Mouse (Mus musculus) lung, postnatal 0 days (tissue): ENCODE results near the gene Atp10b. TPM values are rescaled to one million over a fixed set of nuclear protein-coding genes. Genes with fewer than 3 reads are reported as not detected.

Experiments used
- ATAC-seq: fragments of 200-750 bp; cut with Nextera tagmentation; 2 replicates; pipeline ENCODE4 v1.8.0; 2017; ENCODE audit warnings: moderate library complexity
- DNase-seq: peaks from one replicate; pipeline ENCODE4 v3.0.0-alpha.2; 2016; ENCODE audit warnings: low spot score
- H3K27ac ChIP-seq: fragments of 300-500 bp; sonication (generic); 2 replicates; pipeline ENCODE4 v1.5.1; 2014; ENCODE audit warnings: antibody characterized with exemption, mild to moderate bottlenecking, low read length, mixed read lengths
- H3K27me3 ChIP-seq: fragments of 300-500 bp; sonication (generic); replicated peaks from 2 replicates; pipeline ENCODE4 v1.6.1; 2014; ENCODE audit warnings: low read length, mixed read lengths; ENCODE audit not compliant: insufficient read depth
- H3K36me3 ChIP-seq: fragments of 300-500 bp; sonication (generic); 2 replicates; pipeline ENCODE4 v1.6.1; 2014; ENCODE audit warnings: low read length, mixed read lengths; ENCODE audit not compliant: insufficient read depth
- H3K4me1 ChIP-seq: fragments of 300-500 bp; sonication (generic); 2 replicates; pipeline ENCODE4 v1.6.1; 2014; ENCODE audit warnings: antibody characterized with exemption, low read depth, low read length, mixed read lengths; ENCODE audit not compliant: insufficient read depth
- H3K4me2 ChIP-seq: fragments of 300-500 bp; sonication (generic); replicated peaks from 2 replicates; pipeline ENCODE4 v1.6.1; 2014; ENCODE audit warnings: low read depth, mild to moderate bottlenecking, low read length, moderate library complexity, mixed read lengths
- H3K4me3 ChIP-seq: fragments of 300-500 bp; sonication (generic); 2 replicates; pipeline ENCODE4 v1.5.1; 2014; ENCODE audit warnings: low read depth, low read length
- H3K9ac ChIP-seq: fragments of 300-500 bp; sonication (generic); replicated peaks from 2 replicates; pipeline ENCODE4 v1.6.1; 2014; ENCODE audit warnings: low read depth, mild to moderate bottlenecking
- H3K9me3 ChIP-seq: fragments of 300-500 bp; sonication (generic); 2 replicates; pipeline ENCODE4 v1.6.1; 2016; ENCODE audit warnings: low read length, mixed read lengths
- CTCF ChIP-seq: IDR thresholded peaks from 2 replicates; pipeline ENCODE4 v1.5.1; 2016; ENCODE audit warnings: antibody characterized with exemption, mild to moderate bottlenecking
- EP300 ChIP-seq: IDR thresholded peaks from 2 replicates; pipeline ENCODE4 v1.6.1; 2016; ENCODE audit warnings: antibody characterized with exemption, mild to moderate bottlenecking, control low read depth
- WGBS: fragments of 180-500 bp; shearing (Covaris S2); extraction: QIAGEN DNeasy Blood & Tissue Kit; methylation state at CpG from one replicate; pipeline ENCODE4 v1.1.7; 2014; 5-methylcytosine and 5-hydroxymethylcytosine counted together
- polyA plus RNA-seq: library from polyadenylated mRNA; unstranded; fragments of >200 nt; fragmentation: Nextera tagmentation; extraction: Ambion mirVana; gene quantifications from 2 replicates; pipeline ENCODE4 v1.2.1, GENCODE M21; 2015

The Atp10b gene
- polyA plus RNA-seq, 1 experiment from 2014 or later, result 0.16 TPM

DNA sequence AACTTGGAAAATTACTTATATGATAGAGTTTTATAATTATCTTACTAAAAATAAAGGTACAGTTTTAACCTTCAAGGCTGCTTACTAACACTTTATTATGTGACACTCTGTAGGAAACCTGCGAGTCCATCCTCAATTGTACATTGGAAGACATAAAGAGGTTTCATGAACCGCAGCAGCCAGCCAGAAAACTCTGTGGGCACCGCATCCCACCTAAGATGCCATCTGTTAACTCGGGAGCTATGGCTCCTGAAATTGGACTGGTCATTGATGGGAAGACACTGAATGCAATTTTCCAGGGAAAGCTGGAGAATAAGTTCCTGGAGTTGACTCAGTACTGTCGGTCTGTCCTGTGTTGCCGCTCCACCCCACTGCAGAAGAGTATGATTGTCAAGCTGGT lies 80.6 kb downstream of the Atp10b start:
- no peaks in the 10 kb centered on the region for H3K4me1 ChIP-seq
- no peaks in the 10 kb centered on the region for H3K36me3 ChIP-seq
- no peak for TF ChIP-seq EP300
- no peak for TF ChIP-seq CTCF
- no peak overlapping the region for H3K27ac ChIP-seq
- ATAC-seq (no peak), DNase-seq (no peak)
- H3K4me3 ChIP-seq, result no peak overlapping the region
- no peaks in the 10 kb centered on the region for H3K9me3 ChIP-seq
- no peak overlapping the region for H3K9ac ChIP-seq
- no peak overlapping the region for H3K4me2 ChIP-seq
- H3K27me3 ChIP-seq, result no peaks in the 10 kb centered on the region
- WGBS, result 93% methylated on average over 6 of the region's 6 CpGs

DNA sequence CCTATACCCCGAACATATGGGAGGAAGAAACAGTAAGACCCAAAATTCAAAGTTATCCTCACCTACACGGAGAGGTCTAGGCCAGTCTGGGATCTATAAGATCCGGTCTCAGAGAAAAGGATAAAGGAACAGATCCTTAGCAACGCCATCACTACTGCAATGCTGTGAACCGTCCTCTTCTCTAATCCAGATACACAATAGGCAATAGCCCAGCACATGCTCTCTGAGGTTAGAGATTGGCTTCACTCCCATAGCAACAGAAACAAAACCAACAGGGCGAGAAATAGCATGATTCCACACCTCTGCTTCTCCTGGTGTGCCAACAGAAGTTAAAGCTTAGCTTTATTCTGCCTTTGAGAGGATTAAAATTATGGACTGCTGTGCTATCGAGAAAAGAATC lies 82.4 kb downstream of the Atp10b start:
- no peaks in the 10 kb centered on the region for H3K9me3 ChIP-seq
- no peak overlapping the region for H3K4me3 ChIP-seq
- ATAC-seq, result no peak
- H3K9ac ChIP-seq, result no peak overlapping the region
- H3K4me2 ChIP-seq, result no peak overlapping the region
- no peaks in the 10 kb centered on the region for H3K36me3 ChIP-seq
- no peaks in the 10 kb centered on the region for H3K4me1 ChIP-seq
- WGBS, result 74% methylated on average over 7 of the region's 7 CpGs
- H3K27me3 ChIP-seq, result no peaks in the 10 kb centered on the region
- H3K27ac ChIP-seq, result no peak overlapping the region
- TF ChIP-seq CTCF, result no peak
- TF ChIP-seq EP300, result no peak
- DNase-seq, result no peak

DNA sequence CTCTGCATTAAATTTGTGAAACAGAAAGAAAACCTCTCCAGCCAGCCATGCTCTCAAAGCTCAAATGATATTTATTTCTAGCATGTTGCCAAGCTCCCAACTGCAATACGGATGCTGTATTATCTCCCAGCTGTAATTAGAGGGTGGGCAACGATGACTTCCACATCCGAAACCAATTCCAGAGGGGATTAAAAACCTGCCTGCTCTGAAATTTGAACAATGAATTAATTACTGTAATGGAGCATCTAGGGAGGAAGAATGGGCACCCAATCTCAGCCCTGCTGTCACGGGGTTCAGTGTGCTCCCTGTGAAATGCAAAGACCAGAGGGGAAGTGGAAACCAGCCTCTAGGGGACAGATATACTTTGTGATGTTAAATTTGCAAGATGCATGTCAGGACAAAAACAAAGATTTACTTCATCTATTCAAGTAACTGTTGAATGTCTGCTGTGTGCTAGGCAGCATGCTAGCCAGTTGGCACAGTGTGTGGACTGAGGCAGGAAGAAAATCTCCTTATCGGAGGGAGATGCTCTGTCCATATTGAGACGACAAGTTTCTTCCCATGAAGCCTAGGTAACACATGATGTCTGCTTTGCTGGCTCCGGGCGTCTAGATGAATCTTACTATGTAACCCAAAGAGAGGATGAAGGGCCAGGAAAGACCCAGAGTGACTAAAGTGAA lies 86.8 kb downstream of the Atp10b start:
- Histone ChIP-seq H3K27ac (no peak overlapping the region), H3K4me1 (no peaks in the 10 kb centered on the region), H3K4me3 (no peak overlapping the region), H3K9me3 (no peaks in the 10 kb centered on the region), H3K36me3 (no peaks in the 10 kb centered on the region), H3K4me2 (no peak overlapping the region), H3K27me3 (no peaks in the 10 kb centered on the region), H3K9ac (no peak overlapping the region)
- WGBS, result 80% methylated on average over 8 of the region's 8 CpGs
- DNase-seq, result no peak
- TF ChIP-seq CTCF, result no peak
- no peak for ATAC-seq

DNA sequence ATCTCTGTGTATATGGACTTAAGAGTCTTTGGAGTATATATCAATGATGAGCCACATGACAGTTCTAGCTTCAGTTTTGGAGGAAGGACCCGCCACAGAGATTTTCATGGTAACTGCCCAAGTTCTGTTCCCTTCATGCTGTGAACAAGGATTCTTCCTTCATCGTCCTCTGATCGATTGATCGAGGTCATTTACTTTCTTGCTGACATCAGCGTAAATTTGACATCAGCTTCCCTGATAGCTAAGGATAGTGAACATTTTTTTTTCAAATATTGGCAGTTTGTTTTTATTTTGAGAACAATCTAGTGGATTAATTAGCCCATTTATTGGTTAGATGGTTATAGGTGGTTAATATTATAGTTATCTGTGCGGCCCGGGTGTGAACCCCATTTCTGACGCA lies 90.1 kb downstream of the Atp10b start:
- ATAC-seq, result no peak

DNA sequence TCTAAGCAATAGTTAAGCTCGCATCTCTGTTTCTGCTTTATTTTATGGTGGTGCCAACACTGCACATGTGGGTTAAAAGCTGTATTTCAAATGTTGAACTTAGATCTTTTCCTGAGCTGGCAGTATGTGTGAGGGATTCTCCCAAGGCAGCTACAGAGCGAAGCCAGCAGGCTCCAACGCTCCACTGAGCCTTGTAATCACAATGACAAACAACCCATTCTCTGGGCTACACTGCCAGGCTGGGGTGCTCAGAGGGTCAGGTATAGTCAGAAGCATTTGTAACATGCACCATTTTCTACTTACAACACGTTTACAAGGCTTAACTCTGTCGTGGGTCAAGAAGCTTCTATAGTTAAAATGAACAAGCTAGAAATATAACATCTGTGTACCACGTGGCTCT lies 103.4 kb downstream of the Atp10b start:
- Histone ChIP-seq H3K27me3 (no peaks in the 10 kb centered on the region), H3K9me3 (no peaks in the 10 kb centered on the region), H3K4me3 (no peak overlapping the region), H3K4me2 (no peak overlapping the region), H3K9ac (no peak overlapping the region), H3K4me1 (no peaks in the 10 kb centered on the region), H3K27ac (no peak overlapping the region), H3K36me3 (no peaks in the 10 kb centered on the region)
- DNase-seq, result no peak
- WGBS, result 52% methylated on average over 6 of the region's 6 CpGs
- ATAC-seq, result no peak
- TF ChIP-seq CTCF (no peak), EP300 (no peak)

More for the DNA sequence above, 90.1 kb downstream of the Atp10b start:
- DNase-seq, result no peak
- Histone ChIP-seq H3K27me3 (no peaks in the 10 kb centered on the region), H3K4me2 (no peak overlapping the region), H3K9ac (no peak overlapping the region), H3K9me3 (no peaks in the 10 kb centered on the region), H3K36me3 (no peaks in the 10 kb centered on the region), H3K27ac (no peak overlapping the region), H3K4me3 (no peak overlapping the region), H3K4me1 (no peaks in the 10 kb centered on the region)
- TF ChIP-seq EP300, result no peak
- no peak for TF ChIP-seq CTCF
- WGBS, result 92% methylated on average over 8 of the region's 8 CpGs

DNA sequence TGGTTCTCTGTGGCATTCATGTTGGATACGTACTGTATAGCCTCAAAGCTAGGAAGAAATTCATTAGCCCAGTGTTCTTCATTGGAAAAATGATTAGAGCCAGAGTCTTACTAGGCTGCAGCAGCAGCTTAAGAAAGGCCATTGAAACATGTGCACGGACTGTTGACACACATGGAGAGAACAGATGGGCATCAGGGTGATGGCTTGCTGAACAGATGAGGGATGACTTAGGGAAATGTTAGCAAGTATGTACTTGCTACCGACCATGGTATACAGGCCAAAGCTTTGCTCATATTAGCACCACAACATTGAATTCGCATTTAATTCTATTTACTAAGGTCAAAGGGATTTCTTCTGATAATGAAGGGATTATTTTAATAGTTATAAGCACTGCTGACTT lies 105.6 kb downstream of the Atp10b start:
- no peak for TF ChIP-seq EP300
- no peak overlapping the region for H3K9ac ChIP-seq
- ATAC-seq (no peak), DNase-seq (no peak)
- H3K36me3 ChIP-seq, result no peaks in the 10 kb centered on the region
- no peaks in the 10 kb centered on the region for H3K9me3 ChIP-seq
- no peak overlapping the region for H3K4me3 ChIP-seq
- no peaks in the 10 kb centered on the region for H3K27me3 ChIP-seq
- no peak overlapping the region for H3K4me2 ChIP-seq
- H3K4me1 ChIP-seq, result no peaks in the 10 kb centered on the region
- H3K27ac ChIP-seq, result no peak overlapping the region
- 81% methylated on average over 4 of the region's 4 CpGs for WGBS

DNA sequence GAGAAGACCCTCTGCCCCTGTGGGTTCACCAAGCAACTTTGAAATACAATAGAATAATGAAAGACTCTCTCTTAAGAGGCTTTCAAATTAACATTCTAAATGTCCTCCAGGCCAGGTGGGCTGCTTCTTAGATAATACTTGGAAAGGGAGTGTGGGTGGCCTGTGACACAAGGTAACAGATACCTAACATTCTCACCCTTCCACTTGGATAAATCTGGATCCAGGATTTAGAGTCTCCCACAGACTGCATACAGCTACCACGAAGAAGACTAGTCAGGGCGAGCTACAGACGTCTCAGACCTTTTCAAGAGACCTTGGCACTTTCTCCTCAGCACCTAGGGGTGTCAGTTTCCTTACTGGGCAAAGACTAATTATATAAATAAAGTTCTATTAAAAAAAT lies 107.6 kb downstream of the Atp10b start:
- TF ChIP-seq EP300 (no peak), CTCF (no peak)
- no peaks in the 10 kb centered on the region for H3K27me3 ChIP-seq
- no peak overlapping the region for H3K4me2 ChIP-seq
- H3K27ac ChIP-seq, result no peak overlapping the region
- no peak overlapping the region for H3K9ac ChIP-seq
- H3K4me3 ChIP-seq, result no peak overlapping the region
- no peak for ATAC-seq
- H3K9me3 ChIP-seq, result no peaks in the 10 kb centered on the region
- 69% methylated on average over 3 of the region's 3 CpGs for whole genome bisulfite sequencing
- no peak for DNase-seq
- no peaks in the 10 kb centered on the region for H3K4me1 ChIP-seq
- H3K36me3 ChIP-seq, result no peaks in the 10 kb centered on the region
